Mouse (Mus musculus) C2C12 (cell line): ENCODE results near the gene Kcne3. TPM values are rescaled to one million over a fixed set of nuclear protein-coding genes. Genes with fewer than 3 reads are reported as not detected.

Source experiments
- H3K27me3 ChIP-seq: one replicate; pipeline ENCODE4 v1.6.1; 2011; ENCODE audit not compliant: control insufficient read depth, insufficient read depth, insufficient read length
- H3K36me3 ChIP-seq: one replicate; pipeline ENCODE4 v1.6.1; 2011; ENCODE audit not compliant: control insufficient read depth, insufficient read depth
- H3K4me3 ChIP-seq: one replicate; pipeline ENCODE4 v1.5.1; 2011; ENCODE audit warnings: mild to moderate bottlenecking, control low read depth; ENCODE audit not compliant: poor library complexity, insufficient read depth, severe bottlenecking
- H3K79me2 ChIP-seq: one replicate; pipeline ENCODE4 v1.6.1; 2011; ENCODE audit not compliant: control insufficient read depth, insufficient read depth
- H3K79me3 ChIP-seq: one replicate; pipeline ENCODE4 v1.6.1; 2011; ENCODE audit warnings: low read depth, control low read depth
- H3ac ChIP-seq: one replicate; pipeline ENCODE3; 2011; ENCODE audit warnings: low read depth; ENCODE audit not compliant: control insufficient read depth, insufficient read length
- CEBPB ChIP-seq: IDR thresholded peaks from one replicate; pipeline ENCODE4 v1.6.1; 2011; ENCODE audit warnings: low read depth, mild to moderate bottlenecking, control low read depth, moderate library complexity
- CTCF ChIP-seq: IDR thresholded peaks from one replicate; pipeline ENCODE4 v1.5.1; 2011; ENCODE audit not compliant: control insufficient read depth, insufficient read depth, insufficient read length
- FOSL1 ChIP-seq: IDR thresholded peaks from one replicate; pipeline ENCODE4 v1.8.0; 2011; ENCODE audit warnings: mild to moderate bottlenecking, low read length; ENCODE audit not compliant: poor library complexity, insufficient read depth, severe bottlenecking
- MAX ChIP-seq: IDR thresholded peaks from one replicate; pipeline ENCODE4 v1.6.1; 2011; ENCODE audit warnings: mild to moderate bottlenecking, control low read depth
- MYOD1 ChIP-seq: IDR thresholded peaks from one replicate; pipeline ENCODE4 v1.6.1; 2011; ENCODE audit warnings: low read depth; ENCODE audit not compliant: control insufficient read depth, insufficient read length
- MYOG ChIP-seq: IDR thresholded peaks from one replicate; pipeline ENCODE4 v1.6.1; 2011; ENCODE audit not compliant: control insufficient read depth, insufficient read length; ENCODE audit errors: extremely low read depth
- USF1 ChIP-seq: IDR thresholded peaks from one replicate; pipeline ENCODE4 v1.6.1; 2011; ENCODE audit warnings: low read depth, mild to moderate bottlenecking, control low read depth, moderate library complexity
- polyA plus RNA-seq: library from polyadenylated mRNA; unstranded; fragments of >200 nt; fragmentation: generic; extraction: Trizol; gene quantifications from one replicate; pipeline ENCODE4 v1.2.1, GENCODE M21; 2012; ENCODE audit warnings: missing spikeins

Gene Kcne3
- polyA plus RNA-seq, 1 experiment, result not detected

DNA sequence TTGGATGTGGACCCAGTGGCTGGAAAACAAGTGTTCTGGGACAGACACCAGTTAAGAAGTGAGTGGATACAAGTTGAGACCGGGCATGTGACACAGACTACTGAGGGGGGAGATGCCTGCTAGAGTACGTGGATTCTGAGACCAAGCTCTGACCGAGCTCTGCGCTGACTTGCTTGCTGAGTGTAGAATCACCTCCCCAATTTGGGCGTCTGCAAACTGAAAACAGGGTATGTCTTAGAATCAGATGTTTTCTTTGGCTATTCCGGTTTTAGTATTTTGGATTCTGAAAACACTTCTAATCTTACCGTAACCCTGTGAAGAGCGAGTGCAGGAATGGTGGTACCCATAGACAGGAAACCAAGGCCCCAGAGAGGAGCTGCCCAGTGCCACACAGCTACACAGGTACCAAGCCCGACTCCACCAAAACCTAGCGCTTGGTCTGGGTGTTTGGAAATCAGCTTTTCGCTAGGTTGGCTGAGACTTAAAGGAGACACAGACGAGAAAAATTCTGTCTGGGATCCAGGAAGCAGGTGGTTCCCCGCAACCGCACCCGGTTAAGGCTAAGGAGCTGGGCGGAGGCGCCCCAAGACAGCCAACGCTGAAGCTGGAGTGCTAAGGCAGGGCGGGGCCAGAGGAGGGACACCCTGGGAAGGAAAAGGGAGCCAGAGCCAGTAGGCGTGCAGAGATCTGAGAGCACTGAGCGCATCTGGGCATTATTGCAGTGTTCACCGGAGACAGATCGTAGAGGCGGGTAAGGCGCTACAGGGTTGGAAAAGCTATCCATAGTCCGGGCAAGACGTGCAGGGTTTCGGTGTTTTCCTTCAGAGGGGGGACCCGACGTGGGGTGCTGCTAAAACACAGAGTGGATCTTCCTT lies 2.0 kb downstream of the Kcne3 start:
- no peaks in the 10 kb centered on the region for H3K36me3 ChIP-seq
- H3K79me2 ChIP-seq, result no peaks in the 10 kb centered on the region
- no peak overlapping the region for H3K4me3 ChIP-seq
- H3ac ChIP-seq, result no peak overlapping the region
- no peaks in the 10 kb centered on the region for H3K79me3 ChIP-seq
- TF ChIP-seq MAX, result no peak
- TF ChIP-seq FOSL1, result no peak
- no peaks in the 10 kb centered on the region for H3K27me3 ChIP-seq

DNA sequence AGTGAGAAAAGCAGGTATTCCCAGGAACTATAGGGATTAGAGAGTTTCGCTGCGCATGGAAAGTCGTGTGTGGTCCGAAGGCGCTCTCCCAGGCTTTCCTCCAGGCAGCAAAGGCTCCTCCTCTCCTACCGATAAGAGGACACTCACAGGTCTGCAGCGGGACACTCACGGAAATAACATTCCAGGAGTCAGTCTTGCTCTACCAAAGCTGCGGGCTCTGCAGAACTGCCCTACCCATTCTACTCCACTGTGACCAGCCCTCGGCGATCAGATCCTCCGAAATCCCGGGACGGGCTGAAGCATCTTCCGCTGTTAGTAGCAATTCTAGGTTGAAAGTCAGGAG lies 2.6 kb downstream of the Kcne3 start:
- TF ChIP-seq MYOD1 (no peak), USF1 (no peak), MAX (no peak), CTCF (no peak), FOSL1 (no peak)
- H3K27me3 ChIP-seq, result no peaks in the 10 kb centered on the region
- H3ac ChIP-seq, result no peak overlapping the region
- H3K79me3 ChIP-seq, result no peaks in the 10 kb centered on the region
- H3K4me3 ChIP-seq, result no peak overlapping the region
- H3K79me2 ChIP-seq, result no peaks in the 10 kb centered on the region
- H3K36me3 ChIP-seq, result no peaks in the 10 kb centered on the region

DNA sequence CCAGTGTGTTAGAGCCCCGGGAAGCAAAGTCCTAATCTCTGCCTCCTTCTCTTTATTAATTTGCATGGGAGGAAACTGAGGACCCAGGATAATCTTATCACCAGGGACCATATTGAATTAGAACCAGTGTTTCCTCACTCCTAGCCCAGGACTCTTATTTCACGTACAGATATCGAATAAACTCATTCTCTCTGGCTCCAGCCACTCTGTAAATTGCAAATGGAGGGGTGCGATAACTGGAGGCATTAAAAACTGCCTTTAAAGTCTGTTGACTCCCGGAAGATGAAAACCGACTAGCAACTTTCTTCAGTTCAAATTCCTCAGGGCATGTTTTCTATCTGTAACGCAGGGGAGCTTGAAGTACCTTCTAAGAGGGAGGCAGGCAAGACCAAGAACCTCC lies 3.1 kb downstream of the Kcne3 start:
- Histone ChIP-seq H3ac (no peak overlapping the region), H3K79me2 (no peaks in the 10 kb centered on the region), H3K79me3 (no peaks in the 10 kb centered on the region), H3K4me3 (no peak overlapping the region), H3K27me3 (no peaks in the 10 kb centered on the region), H3K36me3 (no peaks in the 10 kb centered on the region)
- TF ChIP-seq MYOD1, result no peak
- TF ChIP-seq MAX, result no peak
- no peak for TF ChIP-seq CTCF
- no peak for TF ChIP-seq USF1
- no peak for TF ChIP-seq FOSL1
- no peak for TF ChIP-seq CEBPB
- no peak for TF ChIP-seq MYOG

DNA sequence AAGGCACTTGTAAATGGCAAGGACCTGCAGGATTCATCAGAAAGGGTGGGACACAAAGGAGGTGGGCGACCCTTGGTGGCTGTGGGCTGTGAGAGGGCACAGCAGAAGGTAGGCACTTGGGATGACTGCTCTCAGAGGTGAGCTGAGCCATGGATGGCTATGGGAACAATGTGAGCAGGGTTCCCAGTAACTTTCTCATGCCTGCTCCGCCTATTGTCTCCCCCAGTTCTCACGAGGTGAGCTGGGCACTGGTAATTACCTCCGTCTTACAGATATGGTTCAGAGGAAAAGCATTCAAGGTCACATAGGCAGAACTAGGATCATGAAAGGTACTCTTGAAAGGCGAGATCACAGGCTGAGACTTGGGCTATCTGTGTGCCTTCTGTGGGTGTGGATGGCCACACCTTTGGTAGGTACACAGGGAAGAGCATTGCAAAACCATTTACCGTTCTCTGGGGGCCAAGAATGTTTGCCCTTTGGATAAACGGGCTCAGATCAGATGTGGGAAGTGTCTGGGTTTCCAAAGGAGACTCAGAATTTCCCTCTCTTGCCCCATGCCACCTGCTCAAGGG lies 3.6 kb downstream of the Kcne3 start:
- Histone ChIP-seq H3K79me3 (no peaks in the 10 kb centered on the region), H3ac (no peak overlapping the region), H3K27me3 (no peaks in the 10 kb centered on the region), H3K79me2 (no peaks in the 10 kb centered on the region), H3K4me3 (no peak overlapping the region), H3K36me3 (no peaks in the 10 kb centered on the region)
- TF ChIP-seq USF1 (no peak), FOSL1 (no peak), MYOD1 (no peak), CEBPB (no peak)

DNA sequence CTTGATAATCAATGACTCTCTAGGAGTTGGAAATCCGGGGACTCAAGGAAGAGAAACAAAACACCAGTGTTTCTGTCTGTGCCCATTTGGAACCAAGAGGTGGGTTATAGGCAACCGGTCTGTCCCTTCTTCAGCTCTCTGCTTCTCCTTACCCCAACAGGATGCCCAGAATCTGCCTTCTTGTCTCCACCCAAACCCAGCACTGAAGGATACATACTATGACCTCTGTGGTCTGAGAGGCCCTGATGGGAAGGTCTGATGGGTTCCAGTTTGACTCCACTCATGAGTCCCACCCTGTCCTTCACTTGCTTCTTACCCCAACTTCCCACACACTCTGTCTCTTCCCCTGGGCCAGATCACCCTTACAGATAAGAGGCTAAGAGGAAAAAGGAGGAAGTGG lies 4.9 kb downstream of the Kcne3 start:
- Histone ChIP-seq H3ac (no peak overlapping the region), H3K27me3 (no peaks in the 10 kb centered on the region), H3K4me3 (no peak overlapping the region), H3K36me3 (no peaks in the 10 kb centered on the region), H3K79me3 (no peaks in the 10 kb centered on the region), H3K79me2 (no peaks in the 10 kb centered on the region)
- no peak for TF ChIP-seq CTCF
- TF ChIP-seq CEBPB, result no peak
- no peak for TF ChIP-seq USF1
- TF ChIP-seq MYOG, result no peak
- no peak for TF ChIP-seq MAX
- no peak for TF ChIP-seq FOSL1
- TF ChIP-seq MYOD1, result no peak

DNA sequence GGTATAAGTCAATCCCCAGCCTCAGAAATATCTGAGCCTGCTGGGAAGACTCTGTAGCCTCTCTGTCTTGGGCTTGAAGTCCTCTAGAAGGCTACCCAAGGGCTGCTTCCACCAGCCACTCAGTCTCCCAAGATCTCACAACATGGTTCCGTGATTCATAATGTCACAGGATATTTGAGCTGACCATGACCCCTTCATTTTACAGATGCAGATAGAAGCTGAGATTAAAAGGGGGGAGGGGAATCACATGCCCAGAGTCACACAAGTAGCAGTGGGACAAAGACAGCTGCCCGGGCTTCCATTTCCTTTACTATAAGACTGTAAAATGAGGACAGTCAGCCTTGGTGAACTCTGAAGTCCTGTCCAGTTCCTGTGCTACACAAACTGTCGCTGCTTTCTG lies 5.3 kb downstream of the Kcne3 start:
- Histone ChIP-seq H3K79me2 (no peaks in the 10 kb centered on the region), H3K36me3 (no peaks in the 10 kb centered on the region), H3K27me3 (no peaks in the 10 kb centered on the region), H3K79me3 (no peaks in the 10 kb centered on the region), H3ac (no peak overlapping the region), H3K4me3 (no peak overlapping the region)
- TF ChIP-seq USF1 (no peak), CEBPB (no peak), MYOG (no peak), MYOD1 (no peak), FOSL1 (no peak), CTCF (no peak)
